Mouse (Mus musculus) layer of hippocampus, adult 6 months (tissue): ENCODE measurements around the gene Olfr1511. TPM values are rescaled to one million over a fixed set of nuclear protein-coding genes. Genes with fewer than 3 reads are reported as not detected.

Source experiments
- long read RNA-seq, 2 experiments: library from polyadenylated mRNA; unstranded; transcript quantifications; one replicate each; pipeline ENCODE4 v2.0.0; 2019 to 2020
- polyA plus RNA-seq: library from polyadenylated mRNA; unstranded; fragments of <200 nt; fragmentation: Nextera tagmentation; gene quantifications from 2 replicates; pipeline ENCODE4 v1.2.3, GENCODE M21; 2021

Gene Olfr1511
- polyA plus RNA-seq: not detected in 2 replicates
- long read RNA-seq, experiment 1: 0 reads
- long read RNA-seq, experiment 2, partial matches to known transcripts: 0 of 1 reads
- long read RNA-seq, experiment 2, other reads (novel, unspliced or antisense): 1 of 1 reads

GRCm38 (mm10) chr14:52397279-52397678, at the start of gene Olfr1511:
TSS of gene Olfr1511 (minus strand) at chr14:52397379.

DNA sequence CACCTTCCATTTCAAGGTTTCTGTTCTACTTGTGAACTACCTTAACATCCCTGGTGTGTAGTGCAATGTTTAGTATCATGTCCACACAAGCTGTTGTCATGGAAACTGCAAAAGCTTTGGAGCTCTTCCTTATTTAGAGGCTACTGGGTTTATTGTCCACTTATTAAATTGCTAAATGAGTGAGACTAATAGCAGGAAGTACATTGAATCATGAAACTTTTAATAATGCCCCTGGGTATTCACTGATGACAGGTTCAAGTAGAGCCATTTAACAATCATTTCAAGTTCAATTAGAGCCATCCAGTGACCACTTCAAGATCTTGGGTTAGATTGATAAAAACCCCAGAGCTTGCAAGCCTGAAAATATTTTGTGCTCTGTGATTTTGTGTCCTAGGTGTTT, 45.5 kb upstream of the Olfr1511 start, which contains the start of gene Olfr1509:
Gene Olfr1509 (plus strand): TSS at position 301 of the 400 bp plus-strand sequence.

GRCm38 (mm10) chr14:52414273-52414672, 17.1 kb upstream of the Olfr1511 start, which contains the start of gene Olfr1510:
TSS of gene Olfr1510 (minus strand) at chr14:52414373.

DNA sequence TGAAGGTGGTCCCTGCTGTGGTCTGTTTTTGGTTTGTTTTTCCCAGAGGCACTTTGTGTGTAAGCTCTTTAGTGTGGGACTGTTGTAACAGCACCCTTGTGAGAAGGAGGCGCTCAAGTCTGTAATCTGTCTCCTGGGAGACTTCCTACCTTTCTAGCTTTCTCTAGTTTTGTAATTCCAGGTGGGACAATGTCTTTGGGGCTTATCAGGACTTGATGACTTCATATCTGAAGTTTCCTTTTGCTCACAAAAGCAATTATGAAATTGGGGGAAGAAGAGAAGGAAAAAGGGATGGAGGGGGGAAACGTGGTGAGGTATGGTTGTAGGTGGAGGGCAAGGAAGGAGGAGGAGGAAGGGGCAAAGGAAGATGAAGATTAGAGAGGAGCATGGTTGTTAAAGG, 18.1 kb downstream of the Olfr1511 start, which contains the start of gene Olfr1512:
Gene Olfr1512 (minus strand): TSS at position 101 of the 400 bp plus-strand sequence.

DNA sequence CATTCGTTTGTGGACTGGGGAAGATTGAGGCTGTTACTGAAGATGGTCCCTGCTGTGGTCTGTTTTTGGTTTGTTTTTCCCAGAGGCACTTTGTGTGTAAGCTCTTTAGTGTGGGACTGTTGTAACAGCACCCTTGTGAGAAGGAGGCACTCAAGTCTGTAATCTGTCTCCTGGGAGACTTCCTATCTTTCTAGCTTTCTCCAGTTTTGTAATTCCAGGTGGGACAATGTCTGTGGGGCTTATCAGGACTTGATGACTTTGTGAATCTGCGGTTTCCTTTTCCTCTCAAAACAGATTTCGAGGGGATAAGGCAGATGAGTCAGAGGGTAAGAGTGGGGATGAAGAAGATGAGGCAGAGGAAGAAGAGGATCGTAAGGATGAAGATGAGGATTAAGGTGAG, 40.9 kb downstream of the Olfr1511 start, which contains the start of gene Olfr1513:
Gene Olfr1513 (minus strand): TSS at position 101 of the 400 bp plus-strand sequence.

Other genes starting within 250 kb of the Olfr1511 start
- 15.3 and 19.1 TPM in 2 replicates for gene Supt16, start 200.0 kb downstream of the Olfr1511 start, polyA plus RNA-seq
- 4.4 and 5.5 TPM in 2 replicates for gene Chd8, start 139.6 kb downstream of the Olfr1511 start, polyA plus RNA-seq
- gene Tox4, start 118.2 kb downstream of the Olfr1511 start, polyA plus RNA-seq: 40.8 and 44.9 TPM in 2 replicates
- gene Rab2b, start 117.8 kb downstream of the Olfr1511 start, polyA plus RNA-seq: 26.9 and 28.1 TPM in 2 replicates
- gene Mettl3, start 92.3 kb downstream of the Olfr1511 start, polyA plus RNA-seq: 20.4 and 23.3 TPM in 2 replicates
- gene Sall2, start 68.6 kb downstream of the Olfr1511 start, polyA plus RNA-seq: 7.0 and 8.6 TPM in 2 replicates
- not detected in 2 replicates for gene Olfr1513, start 41.0 kb downstream of the Olfr1511 start, polyA plus RNA-seq
- not detected in 2 replicates for gene Olfr1512, start 18.2 kb downstream of the Olfr1511 start, polyA plus RNA-seq
- not detected in 2 replicates for gene Olfr1510, start 17.0 kb upstream of the Olfr1511 start, polyA plus RNA-seq
- gene Olfr1509, start 45.6 kb upstream of the Olfr1511 start, polyA plus RNA-seq: not detected in 2 replicates
- not detected in 2 replicates for gene Olfr1508, start 70.1 kb upstream of the Olfr1511 start, polyA plus RNA-seq
- gene Olfr1507, start 98.4 kb upstream of the Olfr1511 start, polyA plus RNA-seq: 0.88 TPM in 1 of 2 replicates, not detected in the other